Mouse (Mus musculus): ENCODE measurements around the gene Kynu. TPM values are rescaled to one million over a fixed set of nuclear protein-coding genes. Genes with fewer than 3 reads are reported as not detected.

The Kynu gene
- polyA plus RNA-seq (2017; shearing (Covaris generic)) = not detected

GRCm38 (mm10) chr2:43555062-43555888 lies at the start of gene Kynu:
Gene Kynu (plus strand): TSS chr2:43555329.

Other genes starting within 250 kb of the Kynu start
- gene Arhgap15, start 193.5 kb downstream of the Kynu start, polyA plus RNA-seq (2017; shearing (Covaris generic)) = 367 TPM

Measured in effector memory CD4-positive, alpha-beta T cell, adult 5 months (primary cell).